Mouse (Mus musculus) central nervous system, embryonic 14 days (tissue): Measurements from ENCODE around the gene Dlgap5. TPM values are rescaled to one million over a fixed set of nuclear protein-coding genes. Genes with fewer than 3 reads are reported as not detected.

Experiments used
- polyA plus RNA-seq: library from polyadenylated mRNA; depleted of rRNA; stranded (reverse); fragments of >200 nt; gene quantifications from 2 replicates; pipeline ENCODE4 v1.2.3, GENCODE M21; 2012; rRNA removed

Dlgap5 gene
- 19.2 and 25.5 TPM in 2 replicates for polyA plus RNA-seq

DNA sequence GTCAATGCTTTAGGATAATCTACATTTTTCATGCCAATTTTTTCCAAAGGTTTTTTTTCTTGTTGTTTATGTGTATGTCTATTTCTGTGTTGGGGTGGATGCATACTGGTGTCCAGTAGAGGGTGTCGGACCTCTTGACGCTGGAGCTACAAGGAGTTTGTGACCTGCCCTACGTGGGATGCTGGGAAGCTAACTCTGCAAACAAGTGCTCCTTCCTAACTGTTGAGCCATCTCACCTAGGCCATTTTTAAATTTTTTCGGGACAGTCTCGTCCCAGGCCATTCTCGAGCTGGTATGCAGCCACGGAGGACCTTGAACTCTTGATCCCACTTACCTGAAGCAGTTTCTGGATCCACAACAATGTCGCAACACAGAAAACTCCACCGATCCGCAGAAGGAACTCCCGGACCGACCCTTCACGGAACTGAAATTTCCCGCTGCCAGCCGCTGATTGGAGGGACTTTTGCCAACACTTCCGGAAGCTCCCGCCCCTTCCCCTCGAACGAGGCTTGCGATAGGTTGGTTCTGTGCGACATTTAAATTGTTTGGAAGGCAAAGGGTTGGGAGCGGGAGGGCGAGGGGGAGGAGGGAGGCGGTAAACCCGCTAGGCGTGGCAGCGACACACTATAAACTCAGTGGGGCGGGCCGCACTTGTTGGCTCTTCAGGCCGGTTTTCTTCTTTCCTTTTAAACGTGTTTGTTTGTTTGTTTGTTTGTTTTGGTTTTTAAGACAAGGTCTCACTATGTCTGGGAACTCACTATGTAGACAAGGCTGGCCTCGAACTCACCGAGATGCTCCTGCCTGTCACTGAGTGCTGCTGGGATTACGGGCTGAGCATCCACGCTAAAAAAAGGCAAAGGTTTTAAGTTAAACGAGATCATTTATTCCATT, at the start of gene Dlgap5:
Gene Dlgap5 (minus strand): TSS at position 633 of the 891 bp plus-strand sequence.

DNA sequence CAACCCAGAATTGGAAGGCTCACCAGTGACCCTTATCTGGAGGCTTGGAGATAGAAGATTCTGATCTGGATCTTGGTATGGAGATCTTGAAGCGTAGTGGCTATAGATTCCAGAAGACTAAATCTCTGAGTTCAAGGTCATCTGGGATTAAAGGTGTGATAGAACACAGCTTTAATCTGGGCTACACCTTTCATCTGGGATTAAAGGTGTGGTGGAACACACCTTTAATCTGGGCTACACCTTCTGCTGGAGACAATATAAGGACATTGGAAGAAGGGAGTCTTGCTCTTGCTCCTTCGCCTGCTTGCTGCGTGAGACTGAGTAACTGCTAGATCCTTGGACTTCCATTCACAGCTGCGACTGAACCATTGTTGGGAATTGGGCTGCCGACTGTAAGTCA, 31.9 kb upstream of the Dlgap5 start, which contains the start of gene Fbxo34:
Gene Fbxo34 (plus strand): TSS at position 301 of the 400 bp plus-strand sequence.

GRCm38 (mm10) chr14:47367461-47367860, 50.7 kb downstream of the Dlgap5 start, which contains the start of gene Lgals3:
Lgals3 (plus strand) TSS chr14:47367751.

Other genes starting within 250 kb of the Dlgap5 start
- 2.8 and 3.7 TPM in 2 replicates for gene Gch1, start 229.0 kb downstream of the Dlgap5 start, polyA plus RNA-seq
- 20.0 and 22.4 TPM in 2 replicates for gene Wdhd1, start 141.6 kb downstream of the Dlgap5 start, polyA plus RNA-seq
- gene Socs4, start 141.5 kb downstream of the Dlgap5 start, polyA plus RNA-seq = 7.4 and 8.4 TPM in 2 replicates
- gene Mapk1ip1l, start 120.1 kb downstream of the Dlgap5 start, polyA plus RNA-seq = 53.5 and 56.3 TPM in 2 replicates
- 7.0 and 11.0 TPM in 2 replicates for gene Lgals3, start 50.7 kb downstream of the Dlgap5 start, polyA plus RNA-seq
- gene Fbxo34, start 32.0 kb upstream of the Dlgap5 start, polyA plus RNA-seq = 19.6 and 22.3 TPM in 2 replicates
- 14.2 and 14.3 TPM in 2 replicates for gene Atg14, start 152.2 kb upstream of the Dlgap5 start, polyA plus RNA-seq
- gene Ktn1, start 230.0 kb upstream of the Dlgap5 start, polyA plus RNA-seq = 64.1 and 65.5 TPM in 2 replicates